Mouse (Mus musculus) MEL (cell line): Measurements from ENCODE around the gene Rpl14. TPM values are rescaled to one million over a fixed set of nuclear protein-coding genes. Genes with fewer than 3 reads are reported as not detected.

Experiments used
- DNase-seq: peaks from one replicate; pipeline ENCODE4 v3.0.0; 2011; ENCODE audit warnings: low read depth, low spot score
- H3K27ac ChIP-seq: 2 replicates; pipeline ENCODE4 v1.5.1; 2012; ENCODE audit warnings: low read depth, mild to moderate bottlenecking, control low read depth, low read length, moderate library complexity; ENCODE audit not compliant: control insufficient read depth
- H3K27me3 ChIP-seq, 2 experiments: fragments of 150-350 bp in 1 of 2; sonication (generic) in 1 of 2; 2 replicates each; pipeline ENCODE4 v1.6.1; 2012; ENCODE audit warnings: low read length in 2 of 2, mild to moderate bottlenecking in 2 of 2, improper control_type of control experiment in 1 of 2, moderate library complexity in 1 of 2; ENCODE audit not compliant: insufficient read depth in 2 of 2, control insufficient read depth in 1 of 2
- H3K36me3 ChIP-seq, 2 experiments: 2 replicates each; pipeline ENCODE4 v1.6.1; 2012 to 2014; ENCODE audit warnings: low read length in 2 of 2, improper control_type of control experiment in 1 of 2, inconsistent platforms in 1 of 2, mild to moderate bottlenecking in 1 of 2; ENCODE audit not compliant: insufficient read depth in 2 of 2, control insufficient read depth in 1 of 2
- H3K4me1 ChIP-seq, 2 experiments: fragments of 150-350 bp in 1 of 2; sonication (generic) in 1 of 2; 2 replicates each; pipeline ENCODE4 v1.6.1; 2012; ENCODE audit warnings: low read length in 2 of 2, improper control_type of control experiment in 1 of 2, mild to moderate bottlenecking in 1 of 2; ENCODE audit not compliant: insufficient read depth in 2 of 2, control insufficient read depth in 1 of 2
- H3K4me3 ChIP-seq, 2 experiments: fragments of 150-350 bp in 1 of 2; sonication (generic) in 1 of 2; 2 replicates each; pipeline ENCODE4 v1.5.1; 2012; ENCODE audit warnings: low read depth in 2 of 2, low read length in 2 of 2, mild to moderate bottlenecking in 2 of 2, moderate library complexity in 2 of 2, control low read depth in 1 of 2, improper control_type of control experiment in 1 of 2; ENCODE audit not compliant: control insufficient read depth in 1 of 2, insufficient read depth in 1 of 2
- H3K79me2 ChIP-seq: 2 replicates; pipeline ENCODE4 v1.6.1; 2012; ENCODE audit warnings: mild to moderate bottlenecking, low read length, moderate library complexity; ENCODE audit not compliant: control insufficient read depth, poor library complexity, insufficient read depth
- H3K9ac ChIP-seq: 2 replicates; pipeline ENCODE4 v1.6.1; 2012; ENCODE audit warnings: low read depth, mild to moderate bottlenecking, control low read depth, low read length, moderate library complexity; ENCODE audit not compliant: control insufficient read depth, poor library complexity, severe bottlenecking
- H3K9me3 ChIP-seq: fragments of 150-350 bp; sonication (generic); replicated peaks from 2 replicates; pipeline ENCODE4 v1.6.1; 2012; ENCODE audit warnings: mild to moderate bottlenecking, low read length, improper control_type of control experiment, moderate library complexity; ENCODE audit not compliant: insufficient read depth
- CHD1 ChIP-seq: IDR thresholded peaks from 2 replicates; pipeline ENCODE4 v1.6.1; 2012; ENCODE audit warnings: low read depth, mild to moderate bottlenecking, inconsistent platforms, low read length, improper control_type of control experiment
- CHD2 ChIP-seq: IDR thresholded peaks from 2 replicates; pipeline ENCODE4 v1.6.1; 2011; ENCODE audit warnings: low read length, improper control_type of control experiment
- GABPA ChIP-seq: IDR thresholded peaks from 2 replicates; pipeline ENCODE4 v1.6.1; 2012; ENCODE audit warnings: low read depth, mild to moderate bottlenecking, inconsistent platforms, low read length, improper control_type of control experiment, moderate library complexity
- HCFC1 ChIP-seq: IDR thresholded peaks from 2 replicates; pipeline ENCODE4 v1.6.1; 2012; ENCODE audit warnings: low read depth, mild to moderate bottlenecking, inconsistent platforms, low read length, improper control_type of control experiment, moderate library complexity
- MYC ChIP-seq: IDR thresholded peaks from 2 replicates; pipeline ENCODE4 v1.6.1; 2011; ENCODE audit warnings: low read depth, mild to moderate bottlenecking, low read length, improper control_type of control experiment, moderate library complexity
- NRF1 ChIP-seq: IDR thresholded peaks from 2 replicates; pipeline ENCODE4 v1.6.1; 2014; ENCODE audit warnings: low read depth, mild to moderate bottlenecking, inconsistent platforms, low read length, improper control_type of control experiment, moderate library complexity; ENCODE audit not compliant: poor library complexity, insufficient read depth, severe bottlenecking
- RCOR1 ChIP-seq: IDR thresholded peaks from 2 replicates; pipeline ENCODE4 v1.6.1; 2012; ENCODE audit warnings: low read depth, mild to moderate bottlenecking, inconsistent platforms, low read length, improper control_type of control experiment
- SMC3 ChIP-seq: IDR thresholded peaks from 2 replicates; pipeline ENCODE4 v1.6.1; 2011; ENCODE audit warnings: low read depth, low read length, improper control_type of control experiment
- polyA plus RNA-seq, 2 experiments: library from polyadenylated mRNA; stranded (reverse) in 1 of 2; unstranded in 1 of 2; fragments of >175 nt in 1 of 2; fragments of >200 nt in 1 of 2; gene quantifications; 2 replicates each; pipeline versions ENCODE4 v1.2.1 to v1.2.4; 2012; ENCODE audit warnings: low replicate concordance in 2 of 2, low read depth in 1 of 2; ENCODE audit not compliant: insufficient read length in 2 of 2, insufficient read depth in 1 of 2, missing spikeins in 1 of 2
- total RNA-seq: library from RNA; depleted of rRNA; stranded (reverse); fragments of 300-350 nt; gene quantifications from 2 replicates; pipeline ENCODE4 v1.2.3, GENCODE M21; 2012; rRNA removed

Gene Rpl14
- total and polyA plus RNA-seq, 3 experiments: 502 to 1,607 TPM; not detected in 1

- Histone ChIP-seq H3K9me3 (no peaks in the 10 kb centered on the region), H3K9ac (no peak overlapping the region), H3K27me3 (peaks cover 0 to 1% of the 10 kb centered on the region in 2 experiments; a peak in 1 of 4 replicates), H3K4me3 (no peak overlapping the region), H3K79me2 (no peaks in the 10 kb centered on the region), H3K27ac (no peak overlapping the region), H3K4me1 (no peaks in the 10 kb centered on the region), H3K36me3 (no peaks in the 10 kb centered on the region)
- TF ChIP-seq SMC3 (no peak), MYC (no peak), GABPA (no peak), CHD2 (no peak), NRF1 (no peak), HCFC1 (no peak), CHD1 (no peak), RCOR1 (no peak)
- no peak for DNase-seq
These were observed 49.1 kb downstream of the Rpl14 start for GRCm38 (mm10) chr9:120620409-120620745.

Other genes starting within 250 kb of the Rpl14 start
- 49.8 and 54.3 TPM in 2 replicates for gene Eif1b, start 79.2 kb upstream of the Rpl14 start, total RNA-seq
- gene Eif1b, start 79.2 kb upstream of the Rpl14 start, polyA plus RNA-seq: 100 to 1,000 TPM in 1 of 2 experiments, not detected in 1; 110 TPM
- gene Entpd3, start 31.6 kb upstream of the Rpl14 start, total RNA-seq: not detected in 2 replicates
- under 1 TPM in 1 of 2 experiments, not detected in 1; 0.03 TPM for gene Entpd3, start 31.6 kb upstream of the Rpl14 start, polyA plus RNA-seq